Mouse (Mus musculus): ENCODE measurements at regions not wholly inside any gene's neighbourhood (a gene's known extent, or its start where the extent isn't known, plus 50 kb on each side); places are given as distances from the start of the nearest gene placed in this dataset.

DNA sequence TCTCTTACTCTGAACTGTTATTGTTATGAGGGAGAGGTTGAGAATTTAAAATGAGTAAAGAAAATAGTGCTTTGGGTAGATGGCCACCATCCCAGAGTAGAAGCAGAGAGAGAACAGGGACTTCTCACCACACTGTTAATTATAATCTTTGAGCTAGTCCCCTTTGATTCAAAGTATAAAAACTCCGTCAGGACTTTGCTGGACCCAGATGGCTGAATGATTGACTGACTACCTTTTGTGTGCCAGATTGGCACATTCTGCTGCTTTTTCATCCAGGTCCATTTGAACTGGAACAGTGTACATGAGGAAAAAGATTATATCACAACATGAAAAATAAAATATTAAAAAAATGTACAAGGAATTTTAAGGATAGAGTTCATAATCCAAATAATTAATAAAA, 449.8 kb downstream of the Slitrk1 start:
- peak; percentile 12 for DNase-seq

DNA sequence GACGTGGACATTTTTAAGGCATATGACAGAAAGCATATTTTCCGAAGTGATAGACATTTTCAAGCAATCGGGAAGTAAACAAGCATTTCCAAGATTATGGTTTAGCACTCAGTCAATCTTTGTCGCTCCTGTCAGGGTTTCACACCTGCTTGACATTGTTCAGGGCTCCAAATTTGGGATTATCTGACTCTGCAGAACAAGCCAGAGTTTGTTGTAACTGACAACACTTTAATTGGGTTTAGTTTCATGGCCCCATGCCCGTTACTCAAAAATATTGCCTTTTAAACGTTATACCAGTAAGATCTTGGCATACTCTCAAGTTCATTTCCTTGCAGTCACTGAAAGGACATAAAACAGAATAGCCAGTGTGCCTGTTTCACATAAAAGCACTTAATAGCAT, 454.6 kb downstream of the Slitrk1 start:
- no peak for DNase-seq

DNA sequence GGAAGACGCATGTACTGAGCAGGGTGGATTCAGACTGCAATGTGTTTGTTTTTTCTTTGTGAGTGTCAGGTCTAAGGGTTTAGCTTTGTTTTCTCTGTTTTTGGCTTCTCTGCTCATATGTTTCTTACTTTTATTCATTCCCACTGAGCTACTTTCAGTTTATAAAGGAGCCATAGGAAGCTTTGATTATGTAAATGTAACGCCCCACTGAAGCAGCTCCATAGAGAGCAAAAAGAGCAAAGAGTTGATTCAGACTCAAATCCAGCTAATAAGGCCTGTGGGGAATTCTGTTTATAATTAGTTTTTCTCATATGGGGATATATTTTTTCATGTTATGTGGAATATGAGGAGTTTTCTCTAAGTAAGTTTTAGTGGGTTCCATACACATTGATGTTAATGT, 476.9 kb downstream of the Slitrk1 start:
- no peak for DNase-seq

DNA sequence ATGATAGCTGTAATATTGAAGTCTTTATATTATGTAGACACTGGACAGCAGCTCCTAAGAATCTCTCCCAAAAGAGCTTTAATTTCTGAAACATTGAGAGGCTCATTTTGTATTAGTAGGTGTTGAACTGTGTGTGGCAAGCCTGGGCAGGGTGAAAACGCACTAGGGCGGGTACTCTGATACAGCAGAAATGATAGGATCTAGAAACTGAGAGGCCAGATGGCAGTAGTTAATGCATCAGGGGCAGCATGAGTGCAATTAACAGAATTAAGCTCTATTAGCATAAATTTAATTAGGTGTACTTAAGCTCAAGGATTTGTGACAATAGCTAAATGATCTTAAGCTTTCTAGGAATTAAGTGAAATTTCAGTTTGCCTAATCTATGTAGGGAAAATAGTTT, 508.8 kb downstream of the Slitrk1 start:
- DNase-seq, result no peak

GRCm38 (mm10) chr14:108403466-108403865, 510.5 kb downstream of the Slitrk1 start:
- DNase-seq, result no peak
